Mouse (Mus musculus): ENCODE results near the gene Gm11938.
"Not testable (repeated sequence)": the region's sequence is repeated elsewhere in the genome, so short reads cannot be mapped to it uniquely, and the experiment has no call there.

DNA sequence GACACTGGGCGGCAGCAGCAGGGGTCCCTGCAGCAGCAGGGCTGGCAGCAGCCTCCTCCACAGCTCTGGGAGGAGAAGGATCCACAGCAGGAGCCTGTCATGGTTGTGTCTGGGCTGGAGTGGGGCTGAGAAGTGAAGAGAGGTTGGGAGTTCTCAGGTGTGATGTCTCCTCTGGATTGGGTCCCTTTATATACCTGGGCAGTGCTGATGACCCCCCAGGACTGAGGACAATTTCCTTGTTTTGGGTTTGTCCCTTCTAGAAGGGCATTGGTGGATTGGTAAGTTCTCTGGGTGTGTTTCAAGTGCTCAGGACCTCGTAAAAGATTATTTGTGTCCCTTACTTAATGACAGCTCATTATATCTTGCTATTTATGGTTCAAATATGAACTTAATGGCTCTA is 7.0 kb upstream of the Gm11938 start, which contains the start of gene Gm11937:
- TF ChIP-seq POLR2A (IDR thresholded peaks at IDR 0.05; ENCODE audit: control insufficient read depth, low read depth, low read length); CTCF (IDR thresholded peaks at IDR 0.05; ENCODE audit: control insufficient read depth, insufficient read depth, insufficient replicate concordance, low read depth, low read length): not testable (repeated sequence)
